26 mouse cellular contexts compared by ENCODE assay signal in the genomic region with DNA sequence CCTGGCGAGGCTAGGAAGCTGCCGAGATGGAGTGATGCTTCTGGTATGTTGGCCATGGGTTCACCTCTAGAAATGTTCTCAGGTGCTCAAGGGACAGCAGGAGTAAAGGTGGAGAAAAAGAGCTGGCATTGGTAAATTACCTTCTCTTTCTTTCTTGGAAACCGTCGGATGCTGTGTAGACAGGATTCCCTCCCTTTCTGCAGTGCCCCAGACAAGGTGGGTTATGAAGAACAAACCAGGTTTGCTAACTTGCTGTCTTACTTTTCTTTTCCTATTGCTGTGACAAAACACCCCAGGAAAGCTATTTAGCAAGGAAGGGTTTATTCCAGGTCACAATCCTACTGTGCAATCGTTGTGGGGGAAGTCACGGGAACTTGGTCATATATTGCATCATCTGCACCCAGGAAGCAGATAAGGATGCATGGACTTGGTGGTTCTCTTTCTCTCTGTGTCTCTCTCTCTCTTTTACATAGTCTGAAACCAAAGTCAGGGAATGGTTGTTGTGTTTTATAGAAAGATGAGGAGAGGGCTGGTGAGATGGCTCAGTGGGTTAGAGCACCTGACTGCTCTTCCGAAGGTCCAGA. TPM values are rescaled to one million over a fixed set of nuclear protein-coding genes. Genes with fewer than 3 reads are reported as not detected.
DNase-seq lines count a peak whose midpoint lies in the region; ATAC-seq and TF ChIP-seq lines count a peak whose summit lies in the region.
"Had no signal": no experiment of that assay in that cellular context is flagged by ENCODE, and none has a peak within 500 bp of the region (broad histone marks: within the 10 kb centered on the region; RNA-seq: fewer than 3 reads in every experiment).

No protein-coding gene starts in this region.

- H3K27ac ChIP-seq in lung, postnatal 0 days (ENCODE audit: low read length): no peak overlapping the region
- H3K27ac ChIP-seq in ES-E14 (ENCODE audit: insufficient read depth, low read depth, low read length, poor library complexity, severe bottlenecking): peak overlapping the region; percentile 99
- no peak overlapping the region for H3K27ac ChIP-seq in intestine, embryonic 16.5 days (ENCODE audit: low read length)
- H3K27ac ChIP-seq: forebrain, embryonic 13.5 days; gastrocnemius, adult 2 months; heart, embryonic 10.5 days; hindbrain, postnatal 0 days; left cerebral cortex, adult 2 months; limb, embryonic 15.5 days; midbrain, embryonic 15.5 days; stomach, embryonic 15.5 days had no signal

- H3K36me3 ChIP-seq in lung, postnatal 0 days (ENCODE audit: insufficient read depth, low read length): no peaks in the 10 kb centered on the region
- no peaks in the 10 kb centered on the region for H3K36me3 ChIP-seq in ES-E14 (ENCODE audit: control insufficient read depth, insufficient read depth, low read length, poor library complexity, severe bottlenecking)
- no peaks in the 10 kb centered on the region for H3K36me3 ChIP-seq in intestine, embryonic 16.5 days (ENCODE audit: control insufficient read depth, insufficient read depth, low read length)
- H3K36me3 ChIP-seq: G1E; heart, embryonic 10.5 days; limb, embryonic 15.5 days; midbrain, embryonic 15.5 days; stomach, embryonic 15.5 days had no signal

- in situ Hi-C loops in ES-E14 (cut with MboI; ENCODE audit: low sequenced_read_pairs in 2 of 2, unreplicated experiment in 2 of 2): no loop called here

- TF ChIP-seq EP300 in lung, postnatal 0 days (IDR thresholded peaks at IDR 0.05): no peak

- no peaks in the 10 kb centered on the region for H3K27me3 ChIP-seq in lung, postnatal 0 days (replicated peaks; ENCODE audit: insufficient read depth, low read length)
- H3K27me3 ChIP-seq in intestine, embryonic 16.5 days (replicated peaks; ENCODE audit: control insufficient read depth, insufficient read depth, low read length): no peaks in the 10 kb centered on the region
- H3K27me3 ChIP-seq: forebrain, embryonic 13.5 days; limb, embryonic 15.5 days; megakaryocyte, embryonic 14.5 days; midbrain, embryonic 15.5 days; stomach, embryonic 15.5 days had no signal

- H3K4me3 ChIP-seq in lung, postnatal 0 days (ENCODE audit: low read depth, low read length): no peak overlapping the region
- H3K4me3 ChIP-seq in ES-E14 (ENCODE audit: insufficient read depth in 1 of 2, low read depth in 1 of 2, low read length in 2 of 2, poor library complexity in 1 of 2, severe bottlenecking in 1 of 2): peak overlapping the region; percentile 4 to 41; a peak in 3 of 4 replicates
- H3K4me3 ChIP-seq in intestine, embryonic 16.5 days (ENCODE audit: low read length): no peak overlapping the region
- H3K4me3 ChIP-seq: forebrain, embryonic 13.5 days; gastrocnemius, adult 2 months; left cerebral cortex, adult 2 months; limb, embryonic 15.5 days; megakaryocyte, embryonic 14.5 days; midbrain, embryonic 15.5 days; stomach, embryonic 15.5 days had no signal

- no peak for TF ChIP-seq CTCF in lung, postnatal 0 days (IDR thresholded peaks at IDR 0.05)

- ATAC-seq in lung, postnatal 0 days: no peak; the same call in 1 of the 2 replicates
- ATAC-seq in intestine, embryonic 16.5 days: peak; percentile 34; the same call in 1 of the 2 replicates
- ATAC-seq in megakaryocyte progenitor cell, adult 5-6 weeks (replicated peaks; ENCODE audit: poor library complexity): peak; percentile 59
- ATAC-seq: activated CD4-positive, CD25-positive, alpha-beta regulatory T cell, adult 4 months; forebrain, embryonic 13.5 days; hindbrain, postnatal 0 days; midbrain, embryonic 15.5 days had no signal

- H3K4me2 ChIP-seq in lung, postnatal 0 days (replicated peaks; ENCODE audit: low read depth, low read length): no peak overlapping the region
- H3K4me2 ChIP-seq in intestine, embryonic 16.5 days (ENCODE audit: low read depth, low read length): no peak overlapping the region
- H3K4me2 ChIP-seq: forebrain, embryonic 13.5 days; limb, embryonic 15.5 days; midbrain, embryonic 15.5 days; stomach, embryonic 15.5 days had no signal

- H3K4me1 ChIP-seq in lung, postnatal 0 days (ENCODE audit: insufficient read depth, low read depth, low read length): 0 out of 2 replicates have a peak, but pooled peaks cover 2% of the 10 kb centered on the region
- H3K4me1 ChIP-seq in ES-E14 (ENCODE audit: control insufficient read depth in 2 of 2, insufficient read depth in 2 of 2, low read length in 2 of 2, poor library complexity in 1 of 2): peaks cover 2 to 19% of the 10 kb centered on the region in 2 experiments; a peak in 2 of 4 replicates
- H3K4me1 ChIP-seq in intestine, embryonic 16.5 days (ENCODE audit: control insufficient read depth, insufficient read depth, low read length): peaks cover 3% of the 10 kb centered on the region

- DNase-seq in lung, postnatal 0 days (ENCODE audit: low spot score): peak; percentile 51
- DNase-seq in lung, adult 18-20 months: no peak
- no peak for DNase-seq in ES-E14 (ENCODE audit: low read depth, low spot score)
- DNase-seq in cerebellum, adult 9-10 months: no peak
- no peak for DNase-seq in thymus, postnatal 0 days (ENCODE audit: low spot score)
- DNase-seq: adrenal gland, postnatal 14 days; cerebellum, adult 8-10 months; gastrocnemius, adult 2 months; kidney, adult 18-20 months; kidney, postnatal 4 days; left cerebral cortex, postnatal 4 days; lung, postnatal 10 days; right cerebral cortex, adult 18-20 months; thymus, postnatal 36 days had no signal

- H3K9me3 ChIP-seq in lung, postnatal 0 days (ENCODE audit: low read length): no peaks in the 10 kb centered on the region
- no peaks in the 10 kb centered on the region for H3K9me3 ChIP-seq in ES-E14 (ENCODE audit: control insufficient read depth, insufficient read depth, low read depth, low read length)
- no peaks in the 10 kb centered on the region for H3K9me3 ChIP-seq in intestine, embryonic 16.5 days (ENCODE audit: control insufficient read depth, low read length)
- H3K9me3 ChIP-seq: forebrain, embryonic 13.5 days; G1E; heart, embryonic 10.5 days; limb, embryonic 15.5 days; midbrain, embryonic 15.5 days; stomach, embryonic 15.5 days had no signal

- H3K9ac ChIP-seq in lung, postnatal 0 days (replicated peaks; ENCODE audit: low read depth): no peak overlapping the region
- peak overlapping the region; percentile 79; the same call in 1 of the 2 replicates for H3K9ac ChIP-seq in ES-E14 (ENCODE audit: insufficient read depth, low read depth, low read length, poor library complexity, severe bottlenecking)
- no peak overlapping the region for H3K9ac ChIP-seq in intestine, embryonic 16.5 days (ENCODE audit: low read depth, low read length)
- H3K9ac ChIP-seq: forebrain, embryonic 13.5 days; limb, embryonic 15.5 days; midbrain, embryonic 15.5 days; stomach, embryonic 15.5 days had no signal

- WGBS in lung, postnatal 0 days: 57% methylated on average over 7 of the region's 7 CpGs
- WGBS in intestine, embryonic 16.5 days: 74% methylated on average over 7 of the region's 7 CpGs

TF ChIP-seq in ES-E14, 5 proteins besides CTCF, POLR2A, EP300 and RAD21:
- no peak for TF ChIP-seq CHD2 (IDR thresholded peaks at IDR 0.05; ENCODE audit: low read depth, low read length)
- no peak for TF ChIP-seq ZNF384 (IDR thresholded peaks at IDR 0.05; ENCODE audit: low read depth, low read length)
- TF ChIP-seq ZC3H11A (IDR thresholded peaks at IDR 0.05; ENCODE audit: borderline replicate concordance, low read depth, low read length): no peak

RNA-seq across cellular contexts. Expression of gene Cpsf6, which starts 32.8 kb away (rescaled TPM):
- polyA plus RNA-seq in lung, postnatal 0 days (2015; fragmentation: Nextera tagmentation; extraction: Ambion mirVana): 61.0 and 67.6 TPM in 2 replicates
- 116 and 129 TPM in 2 replicates for total RNA-seq in ES-E14 (2012; rRNA removed)
- 105 and 110 TPM in 2 replicates for polyA plus RNA-seq in intestine, embryonic 16.5 days (2015; fragmentation: Nextera tagmentation; extraction: Ambion mirVana)
- total RNA-seq in megakaryocyte progenitor cell, adult 5-6 weeks (2015): 103 and 107 TPM in 2 replicates
- total RNA-seq in megakaryocyte progenitor cell, adult 5-6 weeks (2017): 108 and 138 TPM in 2 replicates
- polyA plus RNA-seq in thymus, postnatal 0 days (2015; fragmentation: Nextera tagmentation; extraction: Ambion mirVana): 154 and 161 TPM in 2 replicates

Comparison
In these comparisons a context has a peak if more than half of its experiments do, and no peak if none do; other contexts are left out.
1. H3K4me3 ChIP-seq: peak in ES-E14 (2 of 2); none in lung, postnatal 0 days (single experiment) and intestine, embryonic 16.5 days (single experiment).